Mouse (Mus musculus): ENCODE data around the gene Chsy1. TPM values are rescaled to one million over a fixed set of nuclear protein-coding genes. Genes with fewer than 3 reads are reported as not detected.

Chsy1 gene
- polyA plus RNA-seq, 1 experiment from 2014 or later = 13.3 TPM

- H3K27ac ChIP-seq (replicated peaks) = no peak overlapping the region
- H3K9ac ChIP-seq (replicated peaks) = peak overlapping the region; percentile 91
- no peaks in the 10 kb centered on the region for H3K27me3 ChIP-seq
- 54% methylated on average over 10 of the region's 10 CpGs for WGBS
- peak overlapping the region; percentile 94 for H3K4me3 ChIP-seq
- no peaks in the 10 kb centered on the region for H3K9me3 ChIP-seq
- no peaks in the 10 kb centered on the region for H3K36me3 ChIP-seq
- H3K4me1 ChIP-seq = peaks cover 50% of the 10 kb centered on the region
- peak overlapping the region; percentile 72 for H3K4me2 ChIP-seq (replicated peaks)
- no peak for ATAC-seq (replicated peaks)
These were observed 1.9 kb downstream of the Chsy1 start for GRCm38 (mm10) chr7:66111211-66111610.

DNA sequence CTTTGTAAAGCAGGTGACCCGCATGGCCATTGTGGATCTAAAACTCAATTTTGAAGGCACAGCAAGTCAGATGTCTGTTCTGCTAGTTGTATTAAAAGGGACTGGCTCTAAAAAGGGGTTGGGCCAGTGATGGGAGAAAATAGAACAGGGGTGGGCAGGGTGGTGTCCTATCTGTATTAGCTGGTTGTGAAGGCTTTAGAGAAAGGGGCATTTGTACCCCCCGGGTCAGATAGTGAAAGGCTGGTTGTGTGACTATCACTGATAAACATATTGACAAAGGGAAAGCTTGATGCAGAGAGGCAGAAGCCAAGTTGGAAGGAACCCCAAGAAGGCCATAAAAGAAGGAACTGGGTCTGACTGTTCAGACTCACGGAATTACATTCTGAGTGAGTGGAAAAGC lies 4.2 kb downstream of the Chsy1 start:
- Histone ChIP-seq H3K36me3 (no peaks in the 10 kb centered on the region), H3K4me3 (no peak overlapping the region), H3K4me1 (peaks cover 62% of the 10 kb centered on the region), H3K9ac (replicated peaks) (no peak overlapping the region), H3K27me3 (no peaks in the 10 kb centered on the region), H3K9me3 (no peaks in the 10 kb centered on the region), H3K4me2 (replicated peaks) (no peak overlapping the region), H3K27ac (replicated peaks) (no peak overlapping the region)
- no peak for ATAC-seq (replicated peaks)
- WGBS = 80% methylated on average over 3 of the region's 3 CpGs

DNA sequence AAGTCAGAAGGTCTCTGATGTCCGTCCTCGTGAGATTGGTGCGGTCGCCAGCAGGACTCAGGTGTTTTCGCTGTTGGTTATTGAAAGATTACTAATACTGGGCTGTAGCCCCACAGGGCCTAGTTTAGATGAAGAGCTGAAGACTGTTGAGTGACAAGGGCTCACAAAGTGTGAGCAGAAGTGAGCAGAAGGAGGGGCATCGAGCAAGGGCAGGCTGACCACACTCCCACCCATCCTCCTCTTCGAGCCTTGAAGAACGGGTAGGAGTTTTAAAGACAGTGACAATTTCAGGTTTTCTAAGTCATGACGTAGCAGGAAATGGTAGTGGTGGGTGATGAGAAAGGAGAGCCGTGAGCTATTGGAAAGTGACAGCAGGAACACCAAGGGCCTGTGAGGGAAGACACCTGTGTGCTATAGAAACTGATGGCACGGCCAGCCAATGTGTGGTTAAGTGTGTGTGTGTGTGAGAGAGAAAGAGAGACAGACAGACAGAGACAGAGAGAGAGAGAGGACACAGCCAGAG lies 6.6 kb downstream of the Chsy1 start:
- 82% methylated on average over 11 of the region's 11 CpGs for WGBS
- no peak for ATAC-seq (replicated peaks)
- no peak overlapping the region for H3K4me3 ChIP-seq
- no peaks in the 10 kb centered on the region for H3K9me3 ChIP-seq
- no peak overlapping the region for H3K4me2 ChIP-seq (replicated peaks)
- no peak overlapping the region for H3K9ac ChIP-seq (replicated peaks)
- no peak overlapping the region for H3K27ac ChIP-seq (replicated peaks)
- no peaks in the 10 kb centered on the region for H3K36me3 ChIP-seq
- no peaks in the 10 kb centered on the region for H3K27me3 ChIP-seq
- peaks cover 74% of the 10 kb centered on the region for H3K4me1 ChIP-seq

DNA sequence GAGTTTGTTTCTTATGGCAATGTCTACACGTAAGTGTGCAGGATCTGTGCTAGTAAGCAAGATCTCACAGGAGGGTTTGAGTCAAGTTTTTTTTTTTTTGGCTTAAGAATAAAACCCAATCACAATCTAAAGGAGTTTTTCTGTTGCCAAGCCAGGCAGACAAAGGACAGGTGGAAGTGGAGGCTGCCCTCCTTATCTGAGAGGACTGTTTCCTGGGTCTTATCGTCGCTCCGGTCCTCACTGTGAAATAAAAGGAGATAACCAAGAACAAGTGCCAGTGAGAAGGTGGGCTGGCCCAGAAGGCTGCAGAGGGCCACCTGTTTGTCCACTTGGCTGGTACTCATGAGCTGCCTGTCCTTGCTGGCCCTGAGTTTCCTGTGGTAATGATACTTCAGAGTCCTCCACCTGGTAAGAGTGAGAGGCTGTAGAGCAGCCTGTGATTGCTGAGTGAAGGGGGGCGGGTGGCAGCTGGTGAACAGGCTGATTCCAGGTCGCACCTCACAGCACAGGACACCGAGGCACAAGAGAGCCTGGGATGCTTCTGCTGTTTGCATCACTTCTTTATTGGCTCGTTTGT lies 7.7 kb downstream of the Chsy1 start:
- H3K36me3 ChIP-seq = no peaks in the 10 kb centered on the region
- H3K27ac ChIP-seq (replicated peaks) = no peak overlapping the region
- no peak overlapping the region for H3K9ac ChIP-seq (replicated peaks)
- no peaks in the 10 kb centered on the region for H3K9me3 ChIP-seq
- H3K4me3 ChIP-seq = no peak overlapping the region
- 82% methylated on average over 8 of the region's 8 CpGs for whole genome bisulfite sequencing
- peaks cover 74% of the 10 kb centered on the region for H3K4me1 ChIP-seq
- no peaks in the 10 kb centered on the region for H3K27me3 ChIP-seq
- ATAC-seq (replicated peaks) = no peak
- H3K4me2 ChIP-seq (replicated peaks) = no peak overlapping the region

- H3K36me3 ChIP-seq = no peaks in the 10 kb centered on the region
- no peak overlapping the region for H3K27ac ChIP-seq (replicated peaks)
- peaks cover 72% of the 10 kb centered on the region for H3K4me1 ChIP-seq
- 89% methylated on average over 3 of the region's 3 CpGs for WGBS
- no peak overlapping the region for H3K4me2 ChIP-seq (replicated peaks)
- H3K4me3 ChIP-seq = no peak overlapping the region
- no peaks in the 10 kb centered on the region for H3K27me3 ChIP-seq
- H3K9ac ChIP-seq (replicated peaks) = no peak overlapping the region
- no peaks in the 10 kb centered on the region for H3K9me3 ChIP-seq
- ATAC-seq (replicated peaks) = no peak
These were observed 8.7 kb downstream of the Chsy1 start for GRCm38 (mm10) chr7:66118046-66118445.

DNA sequence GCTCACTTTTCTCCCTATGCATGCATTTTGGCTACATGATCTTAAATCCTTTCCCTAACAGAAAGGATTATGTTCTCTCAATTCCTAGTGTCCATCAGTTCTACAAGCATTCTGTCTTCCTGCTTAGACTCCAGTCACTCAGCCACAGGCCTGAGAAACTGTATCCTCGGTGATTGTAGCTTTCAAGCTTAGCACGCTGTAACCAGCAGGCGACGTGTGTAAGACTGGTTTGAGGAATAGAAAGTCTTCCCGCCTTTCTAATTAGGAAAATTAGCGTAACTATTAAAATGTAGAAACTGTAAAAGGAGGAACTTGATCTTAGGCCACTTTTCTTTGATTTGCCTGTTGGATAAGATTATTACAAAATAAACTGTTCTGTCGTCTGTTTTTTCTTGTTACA lies 9.5 kb downstream of the Chsy1 start:
- Histone ChIP-seq H3K36me3 (no peaks in the 10 kb centered on the region), H3K27me3 (no peaks in the 10 kb centered on the region), H3K4me2 (replicated peaks) (no peak overlapping the region), H3K4me3 (no peak overlapping the region), H3K9ac (replicated peaks) (no peak overlapping the region), H3K4me1 (peaks cover 65% of the 10 kb centered on the region), H3K9me3 (no peaks in the 10 kb centered on the region), H3K27ac (replicated peaks) (no peak overlapping the region)
- ATAC-seq (replicated peaks) = no peak
- WGBS = 60% methylated on average over 7 of the region's 7 CpGs

- H3K4me1 ChIP-seq = peaks cover 63% of the 10 kb centered on the region
- no peak overlapping the region for H3K4me2 ChIP-seq (replicated peaks)
- H3K27me3 ChIP-seq = no peaks in the 10 kb centered on the region
- WGBS = 65% methylated on average over 1 of the region's 1 CpGs
- no peak overlapping the region for H3K9ac ChIP-seq (replicated peaks)
- H3K9me3 ChIP-seq = no peaks in the 10 kb centered on the region
- peak; percentile 7; the same call in 1 of the 2 replicates for ATAC-seq (replicated peaks)
- no peak overlapping the region for H3K4me3 ChIP-seq
- H3K36me3 ChIP-seq = peaks cover under 1% of the 10 kb centered on the region; the same call in 1 of the 2 replicates
- peak overlapping the region; percentile 67 for H3K27ac ChIP-seq (replicated peaks)
These were observed 10.8 kb downstream of the Chsy1 start for GRCm38 (mm10) chr7:66120139-66120538.

- 54% methylated on average over 7 of the region's 7 CpGs for WGBS
- peaks cover 58% of the 10 kb centered on the region for H3K4me1 ChIP-seq
- no peak overlapping the region for H3K9ac ChIP-seq (replicated peaks)
- H3K27me3 ChIP-seq = no peaks in the 10 kb centered on the region
- no peak overlapping the region for H3K4me3 ChIP-seq
- no peak overlapping the region for H3K4me2 ChIP-seq (replicated peaks)
- peaks cover 5% of the 10 kb centered on the region; the same call in 1 of the 2 replicates for H3K36me3 ChIP-seq
- peak overlapping the region; percentile 67 for H3K27ac ChIP-seq (replicated peaks)
- ATAC-seq (replicated peaks) = 0 out of 2 replicates have a peak, but pooled peaks have one; percentile 42
- no peaks in the 10 kb centered on the region for H3K9me3 ChIP-seq
These were observed 11.5 kb downstream of the Chsy1 start for GRCm38 (mm10) chr7:66120702-66121396.

GRCm38 (mm10) chr7:66124551-66124968 lies 15.2 kb downstream of the Chsy1 start:
- no peak overlapping the region for H3K4me3 ChIP-seq
- H3K27ac ChIP-seq (replicated peaks) = no peak overlapping the region
- no peak for ATAC-seq (replicated peaks)
- H3K4me1 ChIP-seq = peaks cover 47% of the 10 kb centered on the region
- WGBS = 77% methylated on average over 11 of the region's 11 CpGs
- no peak overlapping the region for H3K9ac ChIP-seq (replicated peaks)
- no peaks in the 10 kb centered on the region for H3K9me3 ChIP-seq
- H3K27me3 ChIP-seq = no peaks in the 10 kb centered on the region
- peaks cover 7% of the 10 kb centered on the region; the same call in 1 of the 2 replicates for H3K36me3 ChIP-seq
- no peak overlapping the region for H3K4me2 ChIP-seq (replicated peaks)

GRCm38 (mm10) chr7:66125368-66125767 lies 16.1 kb downstream of the Chsy1 start:
- Histone ChIP-seq H3K4me3 (no peak overlapping the region), H3K9me3 (no peaks in the 10 kb centered on the region), H3K4me1 (peaks cover 39% of the 10 kb centered on the region), H3K4me2 (replicated peaks) (no peak overlapping the region), H3K27ac (replicated peaks) (no peak overlapping the region), H3K36me3 (peaks cover 7% of the 10 kb centered on the region), H3K27me3 (no peaks in the 10 kb centered on the region), H3K9ac (replicated peaks) (no peak overlapping the region)
- 92% methylated on average over 14 of the region's 14 CpGs for WGBS
- ATAC-seq (replicated peaks) = no peak

DNA sequence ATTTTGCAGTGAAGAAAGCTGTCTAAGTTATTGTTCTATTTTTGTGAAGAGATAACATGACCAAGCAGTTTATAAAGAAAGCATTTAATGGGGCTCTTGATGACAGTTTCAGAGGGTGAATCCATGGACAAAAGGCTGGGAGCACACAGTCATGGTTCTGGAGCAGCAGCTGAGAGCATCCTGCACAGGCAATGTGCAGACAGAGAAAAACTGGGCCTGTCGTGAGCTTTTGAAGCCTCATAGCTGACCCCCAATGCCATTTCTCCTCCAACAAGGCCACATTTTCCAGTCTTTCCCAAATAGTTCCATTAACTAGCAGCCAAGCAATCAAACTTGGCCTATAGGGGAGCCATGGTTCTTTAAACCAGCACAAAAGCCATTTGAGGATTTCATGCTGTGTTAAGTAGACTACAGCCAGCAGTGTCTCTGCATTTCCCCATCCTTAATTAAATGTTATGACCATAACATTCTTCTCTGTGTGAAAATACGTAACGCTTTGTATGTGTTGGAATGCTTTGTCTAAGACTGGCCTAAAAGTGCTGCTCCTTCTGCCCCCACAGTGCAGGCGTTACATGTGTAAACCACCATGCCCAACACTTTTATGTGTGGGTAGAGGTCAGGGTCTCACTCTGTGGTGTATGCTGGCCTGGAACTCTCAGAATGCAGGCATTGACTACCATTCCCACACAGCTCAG lies 18.8 kb downstream of the Chsy1 start:
- Histone ChIP-seq H3K9me3 (no peaks in the 10 kb centered on the region), H3K4me2 (replicated peaks) (no peak overlapping the region), H3K36me3 (peaks cover 17% of the 10 kb centered on the region), H3K9ac (replicated peaks) (no peak overlapping the region), H3K27ac (replicated peaks) (0 out of 2 replicates have a peak overlapping the region, but pooled peaks have one; percentile 15), H3K27me3 (no peaks in the 10 kb centered on the region), H3K4me3 (no peak overlapping the region), H3K4me1 (peaks cover 19% of the 10 kb centered on the region)
- peak; percentile 55; the same call in 1 of the 2 replicates for ATAC-seq (replicated peaks)
- 16% methylated on average over 4 of the region's 4 CpGs for WGBS

DNA sequence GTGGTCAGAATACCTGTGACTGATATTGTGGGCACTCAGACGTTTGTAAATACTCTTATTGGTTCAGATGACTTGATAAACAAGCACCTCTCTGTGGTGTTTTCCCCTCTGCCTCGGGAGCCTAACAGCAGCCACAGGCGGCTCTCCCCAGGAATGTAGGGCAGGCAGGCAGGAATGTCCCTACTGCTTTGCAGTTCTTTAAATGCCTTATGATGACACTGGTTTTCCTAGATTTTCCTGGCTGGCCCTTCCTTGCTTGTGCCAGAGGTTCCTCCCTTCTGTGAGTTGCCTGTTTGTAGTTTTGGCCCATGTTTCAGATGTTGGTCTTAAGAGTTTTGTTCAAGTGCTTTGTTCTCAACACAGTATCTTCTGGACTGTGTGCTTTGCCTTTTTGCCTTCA lies 19.5 kb downstream of the Chsy1 start:
- H3K4me3 ChIP-seq = no peak overlapping the region
- no peak overlapping the region for H3K9ac ChIP-seq (replicated peaks)
- no peaks in the 10 kb centered on the region for H3K9me3 ChIP-seq
- H3K27ac ChIP-seq (replicated peaks) = 0 out of 2 replicates have a peak overlapping the region, but pooled peaks have one; percentile 23
- H3K4me2 ChIP-seq (replicated peaks) = no peak overlapping the region
- 49% methylated on average over 3 of the region's 3 CpGs for WGBS
- peaks cover 17% of the 10 kb centered on the region for H3K36me3 ChIP-seq
- ATAC-seq (replicated peaks) = no peak
- H3K4me1 ChIP-seq = peaks cover 19% of the 10 kb centered on the region
- no peaks in the 10 kb centered on the region for H3K27me3 ChIP-seq

Data from forebrain, embryonic 15.5 days (tissue).